Mouse (Mus musculus): ENCODE measurements around the gene Scarb1.
"Not testable (repeated sequence)": the region's sequence is repeated elsewhere in the genome, so short reads cannot be mapped to it uniquely, and the experiment has no call there.

Gene Scarb1

DNA sequence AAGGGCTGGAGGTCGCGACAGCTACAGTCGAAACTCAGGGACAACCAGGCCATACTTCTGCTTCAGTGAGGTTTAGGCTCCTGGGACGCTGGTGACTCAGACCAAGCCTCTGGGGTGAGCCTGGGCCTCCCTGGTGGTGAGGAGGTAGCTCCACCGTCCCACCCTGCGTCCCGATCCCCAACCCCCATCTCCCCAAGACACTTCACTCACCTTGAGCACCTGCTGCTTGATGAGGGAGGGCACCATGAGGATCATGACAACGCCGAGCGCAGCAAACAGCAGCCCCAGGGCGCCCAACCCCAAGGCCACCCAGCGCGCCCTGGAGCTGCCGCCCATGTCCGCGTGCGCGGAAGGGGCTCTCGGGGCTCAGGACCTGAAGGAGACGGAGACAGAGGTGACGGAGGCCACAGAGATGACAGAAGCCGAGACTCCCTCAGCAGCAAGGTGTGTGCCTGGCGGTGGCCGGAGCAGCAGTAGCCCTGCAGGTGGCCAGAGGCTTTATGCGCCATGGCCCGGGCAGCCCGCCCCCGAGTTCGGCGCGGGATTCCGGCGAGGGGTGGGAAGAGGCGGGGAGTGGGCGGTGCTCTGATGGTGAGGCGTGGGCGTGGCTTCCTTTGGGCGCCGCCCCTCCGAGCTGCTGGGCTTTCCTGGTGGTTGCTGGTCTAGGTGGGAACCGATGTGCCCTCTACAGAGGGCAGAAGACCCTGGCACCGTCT, at the start of gene Scarb1:
Scarb1 (minus strand) TSS at position 548 of the 716 bp plus-strand sequence.
- peak; percentile 88 for DNase-seq (ENCODE audit: low spot score)

DNA sequence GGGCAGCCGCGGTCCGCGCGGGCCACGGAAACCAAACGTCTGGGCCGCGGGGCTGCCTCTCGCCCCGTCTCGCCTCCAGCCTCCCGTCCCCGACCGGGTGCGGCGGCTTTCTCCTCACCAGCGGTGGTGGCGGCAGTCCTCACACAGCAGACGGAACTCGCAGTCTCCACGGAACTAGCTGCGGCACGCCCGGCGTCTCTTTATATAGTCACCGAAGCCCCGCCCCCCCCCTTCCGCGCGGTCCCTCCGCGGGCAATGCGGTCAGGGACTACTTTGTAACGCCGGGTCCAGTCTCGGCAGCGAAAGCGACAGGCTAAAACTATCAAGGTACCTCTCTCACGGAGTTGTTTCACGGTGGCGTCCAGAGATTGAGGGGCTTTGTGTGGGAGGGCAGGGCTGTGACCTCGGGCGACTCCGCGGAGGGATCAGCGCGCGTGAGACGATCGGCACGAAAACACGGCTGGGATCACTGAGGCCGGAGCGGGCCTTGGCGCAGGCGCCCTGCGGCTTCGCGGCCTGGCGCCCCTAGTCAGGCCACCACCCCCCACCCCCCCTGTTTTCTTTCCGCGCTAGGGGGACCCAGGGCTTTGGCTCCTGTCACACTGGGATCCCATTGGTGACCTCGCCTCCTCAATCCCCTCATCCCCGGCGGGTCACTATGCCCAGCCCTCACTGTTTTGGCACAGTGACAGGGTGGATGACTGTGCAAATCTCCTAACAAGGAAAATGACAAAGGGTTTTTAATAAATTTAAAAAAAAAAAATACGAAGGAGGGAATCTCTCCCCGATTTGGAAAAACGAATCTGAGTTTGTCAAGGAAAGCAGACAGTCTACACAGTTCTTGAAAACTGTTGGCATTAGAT, 48.9 kb upstream of the Scarb1 start, which contains the start of gene Ubc:
Ubc (minus strand) TSS at position 624 of the 863 bp plus-strand sequence.
- DNase-seq (ENCODE audit: low spot score), result peak; percentile 99

- peak; percentile 85 for DNase-seq (ENCODE audit: low spot score)
These were observed 48.3 kb upstream of the Scarb1 start, which contains the start of gene Gm10382 for GRCm38 (mm10) chr5:125389131-125389578. Gene Gm10382, plus strand, starts transcription at chr5:125389322.

- peak; percentile 54 for DNase-seq (ENCODE audit: low spot score)
These were observed 47.6 kb upstream of the Scarb1 start for GRCm38 (mm10) chr5:125388358-125389092.

DNA sequence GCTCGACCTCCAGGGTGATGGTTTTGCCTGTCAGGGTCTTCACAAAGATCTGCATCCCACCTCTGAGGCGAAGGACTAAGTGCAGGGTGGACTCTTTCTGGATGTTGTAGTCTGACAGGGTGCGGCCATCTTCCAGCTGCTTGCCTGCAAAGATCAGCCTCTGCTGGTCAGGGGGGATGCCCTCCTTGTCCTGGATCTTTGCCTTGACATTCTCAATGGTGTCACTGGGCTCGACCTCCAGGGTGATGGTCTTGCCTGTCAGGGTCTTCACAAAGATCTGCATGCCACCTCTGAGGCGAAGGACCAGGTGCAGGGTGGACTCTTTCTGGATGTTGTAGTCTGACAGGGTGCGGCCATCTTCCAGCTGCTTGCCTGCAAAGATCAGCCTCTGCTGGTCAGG, 46.4 kb upstream of the Scarb1 start:
- DNase-seq (ENCODE audit: low spot score), result not testable (repeated sequence)

DNA sequence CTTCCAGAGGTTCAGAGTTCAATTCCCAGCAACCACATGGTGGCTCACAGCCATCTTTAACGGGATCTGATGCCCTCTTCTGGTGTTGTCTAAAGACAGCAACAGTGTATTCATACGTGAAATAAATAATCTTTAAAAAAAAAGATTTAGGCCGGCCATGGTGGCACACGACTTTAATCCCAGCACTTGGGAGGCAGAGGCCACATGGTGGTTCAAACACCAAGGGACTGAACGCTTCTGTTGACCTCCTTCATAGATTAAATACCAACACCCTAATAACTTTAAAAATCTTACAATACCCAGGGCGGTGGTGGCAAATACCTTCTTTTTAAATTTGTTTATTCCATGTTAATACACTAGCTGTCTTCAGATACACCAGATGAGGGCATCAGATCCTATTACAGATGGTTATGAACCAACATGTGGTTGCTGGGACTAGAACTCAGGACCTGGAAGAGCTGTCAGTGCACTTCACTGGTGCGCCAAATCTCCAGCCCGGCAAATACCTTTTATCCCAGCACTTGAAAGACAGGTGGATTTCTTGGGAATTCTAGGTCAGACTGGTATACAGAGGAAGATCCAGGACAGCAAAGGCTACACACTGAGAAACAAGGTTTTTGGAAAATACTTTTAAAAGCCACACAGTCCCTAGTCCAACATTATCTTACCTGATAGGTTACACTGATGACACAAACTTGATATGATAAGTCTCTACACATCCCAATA, 44.5 kb upstream of the Scarb1 start:
- DNase-seq (ENCODE audit: low spot score), result peak; percentile 68

DNA sequence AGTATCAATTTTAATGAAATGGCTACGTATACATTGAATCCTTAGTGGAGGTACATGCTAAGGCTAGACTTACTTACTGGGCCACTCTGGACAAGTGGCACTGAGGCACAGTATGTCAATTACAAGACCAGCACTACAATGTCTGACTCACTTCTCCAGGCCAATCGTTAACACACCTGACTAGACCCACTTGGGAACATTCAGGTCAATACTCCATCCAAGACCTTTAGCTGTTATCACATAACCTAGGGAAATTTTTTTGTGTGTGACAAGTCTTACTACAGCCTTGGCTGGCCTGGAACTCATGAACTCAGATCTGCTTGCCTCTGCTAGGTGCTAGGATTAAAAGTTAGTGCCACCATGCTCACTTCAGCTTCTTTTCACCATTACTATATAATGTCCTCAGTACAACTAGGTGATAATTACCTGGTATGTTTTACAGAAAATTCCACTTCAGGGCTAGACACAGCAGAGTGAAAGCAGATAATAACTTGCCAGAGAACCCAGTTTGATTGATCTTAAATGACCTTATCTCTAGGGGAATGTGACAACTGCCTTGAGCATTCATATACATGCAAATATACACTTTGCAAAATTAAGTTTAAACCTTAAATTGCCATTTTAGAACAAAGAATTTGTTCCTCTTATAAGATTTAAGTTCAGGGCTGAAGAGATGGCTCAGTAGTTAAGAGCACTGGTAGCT, 43.8 kb upstream of the Scarb1 start:
- DNase-seq (ENCODE audit: low spot score), result peak; percentile 76

GRCm38 (mm10) chr5:125383637-125384420, 42.9 kb upstream of the Scarb1 start:
- DNase-seq (ENCODE audit: low spot score), result peak; percentile 64

DNA sequence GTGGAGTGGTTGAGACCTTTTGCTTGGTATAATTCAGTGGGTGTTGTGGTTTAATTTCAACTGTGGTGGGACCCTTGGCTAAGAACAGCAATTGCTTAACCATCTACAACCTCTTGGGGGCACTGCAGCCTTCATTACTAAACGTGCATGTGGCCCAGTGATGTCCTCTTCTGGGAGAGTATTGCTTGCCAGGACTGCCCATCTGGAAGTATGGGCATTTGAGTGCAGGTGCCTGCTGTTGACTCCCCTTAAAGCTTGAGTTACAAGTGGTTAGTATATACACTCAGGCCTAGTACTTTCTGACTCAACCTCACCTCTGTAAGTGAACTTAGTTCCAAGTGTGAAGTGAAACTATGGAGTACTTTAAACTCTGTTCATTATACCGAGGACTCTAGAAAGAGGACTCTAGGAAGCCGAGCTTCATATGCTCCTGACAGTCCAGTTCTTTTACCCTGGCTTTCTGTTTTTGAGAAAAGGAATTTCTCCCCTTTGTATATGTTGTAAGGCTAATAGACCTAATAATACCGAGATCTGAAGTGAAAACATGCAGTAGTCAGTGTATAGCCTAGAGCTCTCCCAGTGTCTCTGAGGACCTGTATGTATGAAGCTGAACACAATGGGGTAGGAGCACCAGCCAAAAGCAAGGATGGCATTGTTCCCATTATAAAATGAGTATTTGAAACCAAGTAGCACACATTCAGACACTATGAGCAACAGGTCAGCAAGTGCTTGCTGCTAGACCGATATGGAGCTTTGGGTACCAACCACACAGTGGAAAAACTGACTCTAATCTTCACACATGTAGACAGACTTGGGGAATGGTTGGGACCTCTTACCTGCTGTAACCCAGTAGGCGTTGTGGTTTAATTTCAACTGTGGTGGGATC, 42.0 kb upstream of the Scarb1 start:
- peak; percentile 81 for DNase-seq (ENCODE audit: low spot score)

GRCm38 (mm10) chr5:125381954-125382672, 41.2 kb upstream of the Scarb1 start:
- DNase-seq (ENCODE audit: low spot score), result no peak

GRCm38 (mm10) chr5:125378919-125379318, 38.0 kb upstream of the Scarb1 start:
- no peak for DNase-seq (ENCODE audit: low spot score)

- no peak for DNase-seq (ENCODE audit: low spot score)
These were observed 36.3 kb upstream of the Scarb1 start for GRCm38 (mm10) chr5:125377214-125377613.

DNA sequence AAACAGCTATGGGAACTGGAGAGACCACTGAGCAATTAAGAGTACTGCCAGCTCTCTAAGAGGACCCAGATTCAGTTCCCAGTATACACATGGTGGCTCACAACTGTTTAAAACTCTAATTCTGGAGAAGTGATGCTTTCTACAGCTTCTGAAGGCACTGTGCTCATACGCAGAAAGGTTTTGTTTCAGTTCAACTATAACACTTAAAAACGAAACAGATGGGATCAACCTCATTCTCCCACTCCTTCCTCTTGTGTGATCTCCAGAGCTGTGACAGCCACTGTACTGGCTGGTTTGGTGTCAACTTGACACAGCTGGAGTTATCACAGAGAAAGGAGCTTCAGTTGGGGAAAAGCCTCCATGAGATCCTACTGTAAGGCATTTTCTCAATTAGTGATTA, 35.0 kb upstream of the Scarb1 start:
- no peak for DNase-seq (ENCODE audit: low spot score)

- no peak for DNase-seq (ENCODE audit: low spot score)
These were observed 31.1 kb upstream of the Scarb1 start for GRCm38 (mm10) chr5:125372027-125372426.

- no peak for DNase-seq (ENCODE audit: low spot score)
These were observed 30.2 kb upstream of the Scarb1 start for GRCm38 (mm10) chr5:125370950-125371693.

DNA sequence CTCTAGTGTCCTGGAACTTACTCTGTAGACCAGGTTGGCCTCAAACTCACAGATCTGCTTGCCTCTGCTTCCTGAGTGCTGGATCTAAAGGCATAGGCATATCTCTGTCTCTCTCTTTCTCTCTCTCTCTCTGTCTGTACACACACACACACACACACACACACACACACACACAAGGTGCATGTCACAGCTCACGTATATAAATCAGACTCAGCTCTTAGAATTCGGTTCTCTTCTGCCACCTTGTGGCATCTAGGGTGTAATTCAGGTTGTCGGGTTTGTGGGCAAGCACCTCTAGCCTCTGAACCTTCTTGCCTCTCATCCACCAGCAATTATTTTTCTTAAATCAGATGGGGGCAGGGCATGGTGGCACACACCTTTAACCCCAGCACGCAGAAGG, 27.7 kb upstream of the Scarb1 start:
- peak; percentile 92 for DNase-seq (ENCODE audit: low spot score)

DNA sequence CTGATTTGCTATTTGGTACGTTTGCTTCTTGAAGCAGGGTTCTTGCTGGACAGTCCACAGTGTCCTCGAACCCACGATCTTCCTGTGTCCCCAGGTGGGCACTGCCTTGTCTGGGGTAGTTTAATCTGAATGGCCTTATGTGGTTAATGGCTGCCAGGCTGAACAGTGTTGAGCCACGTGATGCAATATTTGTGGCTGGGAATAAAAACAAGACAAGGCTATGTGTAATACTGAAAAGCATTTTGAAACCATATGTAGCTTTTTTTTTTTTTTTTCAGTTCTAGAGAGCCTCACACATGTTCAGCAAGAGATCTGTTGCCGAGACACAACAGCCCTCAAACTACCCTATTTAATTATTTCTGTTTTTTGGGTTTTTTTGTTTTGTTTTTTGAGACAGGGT, 27.3 kb upstream of the Scarb1 start:
- peak; percentile 76 for DNase-seq (ENCODE audit: low spot score)
